Mouse (Mus musculus) layer of hippocampus, postnatal 14 days (tissue): ENCODE results near the gene Glyctk. TPM values are rescaled to one million over a fixed set of nuclear protein-coding genes. Genes with fewer than 3 reads are reported as not detected.
A peak's percentile ranks its signal among the peaks of the same experiment; 100 is the strongest.

Source experiments
- DNase-seq, 2 experiments: peaks; one replicate each; pipeline ENCODE4 v3.0.0; 2021 to 2022; ENCODE audit warnings: low spot score in 2 of 2, mixed read lengths in 1 of 2
- long read RNA-seq, 2 experiments: library from polyadenylated mRNA; stranded (forward); transcript quantifications; one replicate each; pipeline ENCODE4 v2.0.0; 2021
- total RNA-seq, 2 experiments: library from RNA; stranded (reverse); gene quantifications; 2 replicates each; pipeline ENCODE4 v1.2.3; 2021

Gene Glyctk
- 1 to 10 TPM; 3.2 to 6.0 TPM for total RNA-seq
- long read RNA-seq, experiment 1, partial matches to known transcripts, result 0 of 2 reads
- long read RNA-seq, experiment 1, other reads (novel, unspliced or antisense), result 2 of 2 reads
- long read RNA-seq, experiment 2, partial matches to known transcripts, result 1 of 2 reads
- long read RNA-seq, experiment 2, other reads (novel, unspliced or antisense), result 1 of 2 reads

GRCm38 (mm10) chr9:106158037-106158491 is at the start of gene Glyctk:
Gene Glyctk, minus strand, starts transcription at chr9:106158138.
- DNase-seq, result no peak

DNA sequence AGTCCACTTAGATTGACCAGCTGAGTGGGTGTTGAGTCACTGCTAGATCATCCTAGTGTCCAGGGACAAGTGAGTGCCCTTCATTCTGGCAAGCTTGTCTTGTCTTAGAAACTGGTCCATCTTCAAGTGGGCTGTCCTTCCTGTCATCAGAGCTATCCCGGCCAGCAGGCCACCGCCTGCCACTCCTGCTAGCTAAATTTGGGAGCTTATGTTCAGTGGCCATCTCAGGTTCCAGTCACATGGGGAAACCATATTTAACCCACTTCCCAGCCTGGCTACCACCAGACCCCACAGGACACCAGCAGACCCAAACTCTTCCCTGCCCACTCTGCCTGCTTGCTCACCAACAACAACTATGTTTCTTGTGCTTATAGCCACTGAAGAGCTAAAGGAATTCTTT is 48.6 kb upstream of the Glyctk start:
- DNase-seq, result no peak

- no peak for DNase-seq
These were observed 47.9 kb upstream of the Glyctk start for GRCm38 (mm10) chr9:106205713-106206290.

DNA sequence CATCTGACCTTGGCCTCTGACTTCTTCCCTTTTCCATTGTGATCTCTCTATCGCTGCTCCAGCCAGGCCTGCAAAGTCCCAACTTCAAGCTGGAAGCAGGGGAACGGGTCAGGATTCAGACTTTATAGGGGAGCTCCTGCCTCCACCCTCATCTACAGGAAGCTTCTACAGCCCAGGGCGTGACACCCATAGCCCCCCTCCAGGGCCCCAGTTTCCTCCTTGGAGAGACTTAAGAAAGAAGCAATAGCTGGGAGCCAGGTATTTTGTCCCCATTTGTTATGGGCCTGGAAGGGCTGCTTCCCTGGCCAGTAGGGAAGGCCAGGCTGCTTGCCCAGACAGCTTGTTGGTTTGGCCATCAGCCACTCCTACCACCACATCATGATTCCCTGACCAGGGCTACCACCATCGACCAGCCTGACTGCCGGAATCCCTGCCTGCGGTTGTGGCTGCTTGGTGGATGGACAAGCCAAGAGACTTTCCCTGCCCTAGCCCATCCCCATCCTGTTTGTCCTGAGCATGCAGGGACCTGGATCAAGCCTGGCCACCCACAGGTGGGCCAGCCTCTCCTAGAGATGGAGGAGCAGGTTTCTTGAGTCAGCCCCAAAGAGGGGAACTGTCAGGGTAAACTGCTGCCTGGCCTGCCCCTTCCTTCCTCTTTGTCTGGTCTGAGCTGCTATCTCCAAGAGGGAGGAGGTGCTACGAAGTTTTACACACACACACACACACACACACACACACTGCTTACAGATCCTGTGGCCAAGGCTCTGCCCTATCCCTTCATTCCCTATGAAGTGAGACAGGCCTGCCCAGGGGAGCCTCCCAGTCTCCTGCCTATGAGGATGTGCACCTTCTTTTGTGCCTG is 46.3 kb upstream of the Glyctk start:
- peak in 1 of 2 experiments; percentile 58 for DNase-seq

DNA sequence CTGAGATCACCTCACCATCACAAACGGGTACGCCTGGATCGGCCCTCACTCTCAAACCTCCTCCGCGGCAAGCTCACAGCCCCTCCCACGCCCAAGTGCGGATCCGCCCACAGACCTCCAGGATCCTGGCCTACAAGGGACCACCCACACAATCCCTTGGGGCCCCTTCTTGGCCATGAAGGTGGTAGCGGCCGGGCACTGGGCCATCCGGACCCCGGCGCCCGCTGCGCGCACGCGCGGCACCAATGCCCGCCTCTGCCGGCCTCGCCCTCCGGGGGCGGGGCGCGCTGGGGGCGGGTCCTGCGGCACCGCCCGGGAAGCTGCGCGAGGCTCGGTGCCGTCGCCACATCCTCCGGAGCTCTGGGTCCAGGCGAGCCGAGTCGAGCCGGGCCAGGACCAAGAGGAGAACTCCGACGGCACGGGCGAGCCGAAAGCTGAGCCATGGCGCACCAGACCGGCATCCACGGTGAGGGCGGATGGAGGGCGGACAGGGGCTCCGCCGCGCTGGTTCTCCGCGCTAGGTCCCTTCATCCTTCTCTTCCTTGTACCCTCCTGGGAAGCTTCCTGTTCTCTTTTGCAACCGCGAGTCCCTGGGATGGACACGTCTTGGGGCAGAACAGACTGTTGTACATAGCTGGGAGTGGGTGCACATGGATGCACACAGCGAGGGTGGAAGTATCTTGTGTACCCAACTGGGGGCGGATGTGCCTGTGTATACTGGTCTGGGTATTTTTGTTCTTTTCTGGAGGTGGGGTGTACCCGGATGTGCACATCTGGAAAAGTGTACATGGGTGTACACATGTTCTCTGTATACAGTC is 45.1 kb upstream of the Glyctk start, which contains the start of gene Twf2:
Twf2 (plus strand) TSS at position 290 of the 818 bp plus-strand sequence.
- DNase-seq, result peak; percentile 91 to 93

GRCm38 (mm10) chr9:106201895-106202294 is 44.0 kb upstream of the Glyctk start:
- no peak for DNase-seq

GRCm38 (mm10) chr9:106199535-106200272 is 41.8 kb upstream of the Glyctk start, which contains the start of gene Ppm1m:
Gene Ppm1m, minus strand, starts transcription at chr9:106199746.
- no peak for DNase-seq

DNA sequence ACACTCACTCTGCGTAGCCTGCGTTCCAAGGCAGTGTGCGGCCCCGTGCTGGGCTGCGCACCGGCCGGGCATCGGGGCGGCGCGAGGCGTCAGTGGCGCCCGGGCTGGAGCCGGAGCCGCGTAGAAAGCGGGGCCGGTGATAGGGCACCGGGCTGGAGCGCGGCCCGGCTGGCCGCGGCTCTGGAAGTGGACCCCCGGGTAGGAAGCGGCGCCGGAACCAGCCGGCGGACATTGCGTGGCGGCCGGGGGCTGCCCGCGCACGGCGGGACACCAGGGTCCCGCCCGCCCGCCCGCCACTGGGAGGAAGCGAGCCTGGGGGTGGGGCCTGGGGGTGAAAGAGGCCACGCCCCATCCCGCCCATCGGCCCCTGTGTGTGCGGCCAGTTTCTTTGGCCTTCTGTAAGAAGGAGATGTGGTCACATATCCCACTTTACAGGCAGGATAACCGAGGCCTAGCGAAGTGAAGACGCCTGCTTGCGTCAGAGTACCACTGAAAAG is 41.1 kb upstream of the Glyctk start:
- peak in 1 of 2 experiments; percentile 49 for DNase-seq

GRCm38 (mm10) chr9:106197732-106198131 is 39.8 kb upstream of the Glyctk start:
- DNase-seq, result no peak

GRCm38 (mm10) chr9:106197081-106197713 is 39.3 kb upstream of the Glyctk start:
- DNase-seq, result no peak

GRCm38 (mm10) chr9:106195693-106196092 is 37.8 kb upstream of the Glyctk start:
- DNase-seq, result peak in 1 of 2 experiments; percentile 32

- DNase-seq, result peak in 1 of 2 experiments; percentile 67
These were observed 36.2 kb upstream of the Glyctk start for GRCm38 (mm10) chr9:106193930-106194807.

- peak in 1 of 2 experiments; percentile 40 for DNase-seq
These were observed 35.1 kb upstream of the Glyctk start for GRCm38 (mm10) chr9:106192998-106193397.

GRCm38 (mm10) chr9:106192024-106192423 is 34.1 kb upstream of the Glyctk start:
- DNase-seq, result no peak

GRCm38 (mm10) chr9:106191355-106191754 is 33.4 kb upstream of the Glyctk start:
- DNase-seq, result no peak

DNA sequence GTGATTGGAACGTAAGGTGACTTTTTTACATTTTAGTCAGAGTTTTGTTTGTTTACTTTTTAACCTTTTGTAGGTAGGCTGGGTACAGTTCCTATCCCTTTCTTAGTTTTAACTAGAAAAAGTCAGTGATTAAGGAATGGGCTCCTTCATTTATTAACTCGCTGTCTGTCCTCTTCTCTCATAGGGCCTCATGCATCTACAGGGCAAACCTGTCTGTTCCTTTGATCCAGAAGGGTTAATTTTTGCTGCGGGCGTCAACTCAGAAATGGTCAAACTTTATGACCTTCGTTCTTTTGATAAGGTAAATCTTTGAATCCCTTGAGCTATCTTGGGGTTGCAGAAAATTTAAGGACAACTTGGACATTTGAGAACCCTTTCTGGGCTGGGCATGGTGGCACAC is 26.1 kb upstream of the Glyctk start:
- DNase-seq, result no peak

DNA sequence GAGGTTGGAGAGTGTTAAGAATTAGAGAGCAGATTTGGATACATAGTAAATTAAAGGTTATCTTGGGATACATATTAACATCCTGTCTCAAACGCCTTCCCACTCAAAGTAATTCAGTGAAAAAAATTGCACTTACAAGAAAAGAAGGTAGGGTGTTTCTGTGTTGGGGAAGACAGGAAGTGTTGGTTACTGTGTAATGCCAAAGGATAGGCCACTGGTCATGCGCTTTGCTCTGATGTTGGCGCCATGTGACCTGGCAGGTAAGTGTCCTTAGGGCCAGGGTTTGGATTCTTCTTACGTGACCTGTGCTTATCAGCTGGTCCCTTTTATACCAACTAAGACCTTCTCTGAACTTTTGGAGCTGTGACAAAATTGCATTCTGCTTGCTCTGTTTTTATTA is 24.2 kb upstream of the Glyctk start:
- no peak for DNase-seq

DNA sequence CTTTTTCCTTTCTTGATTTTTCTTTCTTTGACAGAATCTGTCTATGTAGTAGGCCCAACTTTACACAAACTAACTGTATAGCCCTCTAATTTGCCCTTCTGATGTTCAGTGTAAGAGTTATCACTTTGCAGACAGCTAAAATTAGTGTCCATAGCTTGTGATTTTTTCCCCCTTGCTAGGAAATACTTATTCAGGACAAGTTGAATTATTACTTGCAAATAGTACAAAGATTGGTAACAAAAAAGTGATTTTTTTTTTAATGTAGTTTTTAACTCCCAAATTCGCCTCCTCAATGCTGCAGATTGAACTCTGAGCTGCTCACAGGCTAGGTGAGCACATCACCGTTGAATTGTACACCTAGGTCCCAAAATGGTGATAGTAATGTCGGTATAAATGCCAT is 22.0 kb upstream of the Glyctk start:
- DNase-seq, result no peak

- DNase-seq, result no peak
These were observed 21.5 kb upstream of the Glyctk start for GRCm38 (mm10) chr9:106179454-106179853.
